Mouse (Mus musculus) cortical plate, adult 2 months (tissue): ENCODE data around the gene Ssh1.

Source experiments
- CTCF ChIP-seq: fragments of 200-500 bp; IDR thresholded peaks from 2 replicates; pipeline ENCODE4 v1.5.1; 2011; ENCODE audit warnings: mild to moderate bottlenecking, control low read depth, low read length; ENCODE audit not compliant: insufficient read depth; ENCODE audit errors: extremely low read depth
- POLR2A ChIP-seq: fragments of 200-500 bp; IDR thresholded peaks from 2 replicates; pipeline ENCODE4 v1.6.1; 2011; ENCODE audit warnings: mild to moderate bottlenecking, low read length, control low read depth; ENCODE audit not compliant: insufficient read depth; ENCODE audit errors: extremely low read depth

- no peak for TF ChIP-seq CTCF
- TF ChIP-seq POLR2A, result no peak
Measured at GRCm38 (mm10) chr5:113901074-113901571, 92.6 kb downstream of the Ssh1 start.
